Mouse (Mus musculus): ENCODE data around the gene Tspo.

Gene Tspo

GRCm38 (mm10) chr15:83546029-83546428 is 17.4 kb upstream of the Tspo start:
- no peak for DNase-seq

GRCm38 (mm10) chr15:83547144-83547543 is 16.2 kb upstream of the Tspo start:
- no peak for DNase-seq

- DNase-seq: no peak
Observed at GRCm38 (mm10) chr15:83550137-83550536, 13.3 kb upstream of the Tspo start.

GRCm38 (mm10) chr15:83553831-83554230 is 9.6 kb upstream of the Tspo start:
- no peak for DNase-seq

GRCm38 (mm10) chr15:83555161-83555974 is 8.0 kb upstream of the Tspo start:
- DNase-seq: peak; percentile 85 to 90

- no peak for DNase-seq
Observed at GRCm38 (mm10) chr15:83560941-83561477, 2.4 kb upstream of the Tspo start.

- peak; percentile 93 to 95 for DNase-seq
Observed at GRCm38 (mm10) chr15:83562626-83563270, 644 bp upstream of the Tspo start.

- DNase-seq: peak; percentile 72 to 76
Observed at GRCm38 (mm10) chr15:83563857-83564651, 662 bp downstream of the Tspo start.

- DNase-seq: peak; percentile 61 to 74
Observed at GRCm38 (mm10) chr15:83565434-83565833, 2.0 kb downstream of the Tspo start.

GRCm38 (mm10) chr15:83566006-83566405 is 2.6 kb downstream of the Tspo start:
- peak; percentile 28 to 58 for DNase-seq

- DNase-seq: no peak
Observed at GRCm38 (mm10) chr15:83567728-83568127, 4.3 kb downstream of the Tspo start.

GRCm38 (mm10) chr15:83568544-83568943 is 5.2 kb downstream of the Tspo start:
- DNase-seq: no peak

GRCm38 (mm10) chr15:83569682-83570081 is 6.3 kb downstream of the Tspo start:
- DNase-seq: peak in 1 of 2 experiments; percentile 24

- no peak for DNase-seq
Observed at GRCm38 (mm10) chr15:83570641-83571040, 7.2 kb downstream of the Tspo start.

GRCm38 (mm10) chr15:83571636-83572035 is 8.2 kb downstream of the Tspo start:
- DNase-seq: peak; percentile 63 to 69

GRCm38 (mm10) chr15:83572132-83572531 is 8.7 kb downstream of the Tspo start:
- DNase-seq: no peak

GRCm38 (mm10) chr15:83573606-83574005 is 10.2 kb downstream of the Tspo start:
- no peak for DNase-seq

- peak; percentile 83 to 87 for DNase-seq
Observed at GRCm38 (mm10) chr15:83574731-83575351, 11.4 kb downstream of the Tspo start.

- no peak for DNase-seq
Observed at GRCm38 (mm10) chr15:83575543-83575942, 12.2 kb downstream of the Tspo start.

- no peak for DNase-seq
Observed at GRCm38 (mm10) chr15:83576651-83577050, 13.3 kb downstream of the Tspo start.

- DNase-seq: no peak
Observed at GRCm38 (mm10) chr15:83582931-83583330, 19.5 kb downstream of the Tspo start.

GRCm38 (mm10) chr15:83583419-83584156 is 20.2 kb downstream of the Tspo start:
- DNase-seq: peak; percentile 70 to 80

Measured in lung, adult 18-20 months (tissue).